Mouse (Mus musculus) CD4-positive helper T cell, adult 2 months (primary cell): ENCODE measurements around the gene Tub.

Experiments used
- DNase-seq: peaks from one replicate; pipeline ENCODE4 v3.0.0-alpha.2; 2012; ENCODE audit warnings: low read depth, missing footprints, low spot score

Gene Tub

DNA sequence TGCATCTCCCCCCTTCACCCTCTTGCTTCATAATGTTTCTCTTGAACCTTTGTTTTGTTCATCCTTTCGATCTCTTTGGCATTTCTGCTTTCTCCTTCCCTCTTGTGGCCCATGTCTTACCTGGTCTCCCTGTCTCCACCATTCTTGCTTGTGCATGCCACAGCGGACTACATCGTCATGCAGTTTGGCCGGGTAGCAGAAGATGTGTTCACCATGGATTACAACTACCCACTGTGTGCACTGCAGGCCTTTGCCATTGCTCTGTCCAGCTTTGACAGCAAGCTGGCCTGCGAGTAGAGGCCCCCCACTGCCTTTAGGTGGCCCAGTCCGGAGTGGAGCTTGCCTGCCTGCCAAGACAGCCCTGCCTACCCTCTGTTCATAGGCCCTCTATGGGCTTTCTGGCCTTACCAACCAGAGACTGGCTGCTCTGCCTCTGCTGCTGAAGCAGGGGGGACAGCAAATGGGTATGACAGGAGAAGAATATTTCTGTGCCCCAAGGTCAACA, 79.9 kb downstream of the Tub start:
- no peak for DNase-seq

DNA sequence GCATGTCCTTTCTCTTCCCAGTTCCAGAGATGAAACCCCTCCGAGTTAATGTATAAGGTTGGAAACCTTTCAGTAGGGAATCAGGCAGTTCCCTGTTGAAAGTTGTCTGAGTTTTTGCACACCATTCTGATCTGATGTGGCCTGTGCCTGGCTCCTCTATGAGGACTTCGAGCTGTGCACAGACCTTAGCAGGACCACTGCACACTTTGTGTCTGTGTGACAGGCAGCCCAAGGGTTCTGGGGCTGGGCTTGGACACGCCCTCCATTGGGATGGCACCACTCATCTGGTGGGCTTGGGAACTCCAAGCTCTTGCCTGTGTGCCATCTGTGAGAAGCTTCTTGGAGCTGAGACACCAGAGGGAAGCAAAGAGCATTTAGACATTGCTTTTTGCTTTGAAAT, 81.2 kb downstream of the Tub start:
- no peak for DNase-seq

DNA sequence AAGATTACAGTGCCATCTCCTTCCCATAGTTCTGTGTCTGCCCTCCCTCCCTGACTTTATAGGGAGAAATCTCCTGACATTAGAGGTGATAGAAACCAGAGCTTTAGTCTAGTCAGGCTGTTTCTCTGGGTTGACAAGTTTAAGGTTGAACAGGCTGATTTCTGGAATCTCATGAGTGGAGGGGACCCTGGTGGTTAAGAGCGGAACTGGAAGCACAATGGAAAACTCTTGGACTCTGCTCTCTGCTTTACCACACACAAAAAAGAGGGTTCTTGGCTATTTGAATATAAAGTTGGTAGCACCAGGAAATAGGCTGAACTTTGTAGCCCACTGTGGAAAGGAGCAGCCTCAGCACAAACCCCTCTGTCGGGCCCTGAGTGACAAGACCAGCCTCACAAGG, 81.9 kb downstream of the Tub start:
- no peak for DNase-seq

DNA sequence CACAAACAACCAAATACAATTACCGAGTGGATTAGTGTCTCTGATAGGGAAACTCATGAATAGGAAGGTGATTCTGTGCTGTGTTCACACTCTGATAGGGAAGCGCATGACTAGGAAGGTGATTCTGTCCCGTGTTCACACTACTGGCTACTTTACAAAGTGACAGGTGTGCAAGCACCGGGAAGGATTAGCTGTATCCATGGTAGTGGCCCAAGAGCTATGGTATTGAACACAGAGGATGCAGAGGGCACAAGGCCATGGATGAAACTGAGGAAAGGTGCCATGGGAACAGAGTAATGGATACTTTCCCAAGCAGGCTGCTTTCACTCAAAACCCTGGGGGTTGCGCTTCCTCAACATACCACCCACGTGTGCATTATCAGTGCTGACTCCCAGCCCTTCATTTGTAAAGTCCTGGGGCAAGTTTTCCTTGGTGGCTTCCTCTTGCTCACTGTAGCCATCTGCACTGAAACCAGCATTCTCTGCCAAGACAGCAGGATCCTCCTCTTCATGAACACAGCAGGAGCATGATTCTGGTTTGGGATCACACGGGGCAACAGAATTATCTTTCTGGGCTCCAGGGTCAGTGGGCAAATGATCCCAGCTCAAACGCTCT, 88.1 kb downstream of the Tub start:
- no peak for DNase-seq

DNA sequence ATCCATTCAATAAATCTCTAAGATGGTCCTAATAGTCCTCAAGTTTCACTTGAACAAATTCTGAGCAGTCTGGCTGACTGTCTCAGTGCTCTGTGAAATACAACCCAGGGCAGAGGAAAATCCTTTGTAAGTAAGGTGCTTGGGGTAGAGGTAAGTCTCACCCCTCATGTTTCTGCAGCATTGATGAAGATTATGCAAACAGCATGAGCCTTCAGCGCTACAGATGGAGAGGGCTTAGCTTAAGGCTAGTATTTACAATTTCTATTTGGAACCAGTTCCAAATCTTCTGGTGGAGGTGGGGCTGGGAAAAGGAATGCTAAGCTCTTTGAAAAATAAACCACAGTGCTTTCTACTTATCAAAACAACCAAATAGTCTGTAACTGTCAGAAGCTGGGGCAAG, 88.8 kb downstream of the Tub start:
- DNase-seq: no peak

DNA sequence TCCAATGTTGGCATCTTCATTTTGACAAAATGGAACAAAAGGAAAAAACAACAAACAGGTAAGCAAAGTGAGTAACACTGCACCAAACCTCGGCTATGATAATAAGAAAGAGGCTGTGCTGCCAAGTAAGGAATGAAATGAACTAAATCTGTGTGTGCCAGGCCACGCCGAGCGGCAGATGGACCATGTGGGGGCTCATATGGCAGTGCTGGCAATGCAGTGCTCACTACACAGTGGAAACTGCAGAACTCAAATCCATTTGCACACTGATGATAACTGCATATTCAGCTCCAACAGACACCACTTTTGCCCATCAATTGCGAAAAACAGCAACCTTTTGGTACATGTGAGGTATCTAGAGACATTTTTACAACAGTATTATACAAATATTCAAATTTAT, 89.3 kb downstream of the Tub start:
- no peak for DNase-seq

DNA sequence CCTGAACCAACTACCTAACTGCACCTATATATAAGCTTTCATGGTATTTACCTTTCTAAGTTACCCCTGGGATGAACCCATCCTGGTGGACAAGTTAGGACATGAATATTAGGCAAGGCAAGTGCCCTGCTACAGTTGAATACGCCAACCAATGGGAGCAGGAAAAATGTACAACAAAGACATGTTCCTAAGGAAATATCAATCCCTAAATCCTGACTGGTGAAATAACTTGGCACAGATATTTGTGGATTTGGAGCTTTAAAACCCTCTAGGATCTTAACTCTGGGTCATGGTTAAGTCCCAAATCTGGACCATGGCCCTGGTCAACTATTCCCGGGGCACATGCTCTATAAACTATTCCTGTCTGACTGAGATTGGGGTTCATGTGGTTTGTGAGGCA, 95.7 kb downstream of the Tub start:
- no peak for DNase-seq

DNA sequence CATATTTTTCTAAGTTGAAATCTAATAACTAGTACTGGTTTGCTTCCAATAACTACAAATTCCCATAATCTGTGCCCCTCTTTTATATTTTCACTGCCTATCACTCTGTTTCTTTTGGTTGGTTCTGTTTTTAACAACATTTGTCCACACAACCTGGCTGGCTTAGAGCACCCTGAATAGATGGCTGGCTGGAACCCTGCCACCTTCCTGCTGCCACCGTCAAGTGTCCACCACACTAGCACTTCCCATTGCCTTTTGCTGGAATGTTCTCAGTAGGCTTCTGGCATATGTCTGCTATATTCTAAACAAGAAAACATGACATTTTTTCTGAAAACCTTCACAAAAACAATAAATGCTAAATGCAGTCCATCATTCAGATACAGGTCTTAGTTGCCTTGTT, 100.7 kb downstream of the Tub start:
- DNase-seq: no peak

DNA sequence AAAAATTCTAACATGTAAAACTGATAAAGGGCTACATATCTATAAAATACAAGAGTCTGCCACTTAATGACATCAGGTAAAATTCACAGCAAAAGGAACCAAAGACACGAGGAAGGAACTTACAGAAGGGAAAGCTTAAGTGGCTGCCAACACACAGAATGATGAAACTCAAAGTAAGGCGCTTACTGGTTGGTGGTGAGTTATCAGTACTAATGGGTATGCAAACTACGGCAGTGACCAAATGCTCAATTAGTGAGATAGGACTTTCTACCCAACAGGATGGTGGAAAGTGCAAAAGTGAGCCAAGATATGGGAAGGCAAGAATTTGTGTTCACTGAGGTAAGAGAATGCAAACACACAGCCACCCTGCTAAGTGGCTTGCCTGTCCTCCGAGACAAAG, 109.4 kb downstream of the Tub start:
- DNase-seq: no peak

DNA sequence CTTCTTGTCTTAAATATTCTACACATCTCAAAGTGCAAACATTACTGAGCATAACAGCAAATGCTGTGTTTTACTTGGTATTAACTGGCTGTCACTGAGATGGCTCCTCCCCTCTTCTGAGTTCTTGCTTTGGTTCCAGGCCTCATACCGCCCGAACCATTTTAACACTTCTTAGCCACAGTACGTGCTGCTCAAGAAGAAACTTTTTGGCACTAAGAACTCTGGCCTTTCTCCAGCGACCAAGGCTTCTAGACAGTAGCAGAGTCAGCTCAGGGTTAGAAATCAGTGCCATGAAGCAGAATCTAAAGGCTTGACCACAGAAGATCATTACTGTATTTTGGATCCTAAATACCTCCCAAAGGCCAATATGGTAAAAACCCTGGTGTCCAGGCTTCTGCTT, 119.5 kb downstream of the Tub start:
- DNase-seq: no peak

DNA sequence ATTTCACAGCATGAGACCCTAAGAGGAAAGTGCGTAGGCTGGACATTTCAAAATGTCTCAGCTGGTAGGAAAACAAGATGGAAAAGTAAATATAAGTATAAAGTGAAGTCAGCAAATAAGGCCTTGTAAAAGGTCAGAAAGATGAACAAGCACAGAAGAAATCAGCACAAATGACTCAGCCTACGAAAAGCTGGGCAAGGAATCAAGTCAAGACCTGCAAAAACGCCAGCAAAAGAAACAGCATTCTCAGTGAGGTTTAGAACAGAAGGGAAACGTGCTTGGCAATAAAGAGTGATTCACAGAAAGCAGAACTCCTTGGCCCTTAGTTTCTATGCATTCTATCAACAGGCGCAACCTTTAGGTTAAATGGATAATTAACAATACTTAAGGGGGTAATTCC, 122.2 kb downstream of the Tub start:
- no peak for DNase-seq

DNA sequence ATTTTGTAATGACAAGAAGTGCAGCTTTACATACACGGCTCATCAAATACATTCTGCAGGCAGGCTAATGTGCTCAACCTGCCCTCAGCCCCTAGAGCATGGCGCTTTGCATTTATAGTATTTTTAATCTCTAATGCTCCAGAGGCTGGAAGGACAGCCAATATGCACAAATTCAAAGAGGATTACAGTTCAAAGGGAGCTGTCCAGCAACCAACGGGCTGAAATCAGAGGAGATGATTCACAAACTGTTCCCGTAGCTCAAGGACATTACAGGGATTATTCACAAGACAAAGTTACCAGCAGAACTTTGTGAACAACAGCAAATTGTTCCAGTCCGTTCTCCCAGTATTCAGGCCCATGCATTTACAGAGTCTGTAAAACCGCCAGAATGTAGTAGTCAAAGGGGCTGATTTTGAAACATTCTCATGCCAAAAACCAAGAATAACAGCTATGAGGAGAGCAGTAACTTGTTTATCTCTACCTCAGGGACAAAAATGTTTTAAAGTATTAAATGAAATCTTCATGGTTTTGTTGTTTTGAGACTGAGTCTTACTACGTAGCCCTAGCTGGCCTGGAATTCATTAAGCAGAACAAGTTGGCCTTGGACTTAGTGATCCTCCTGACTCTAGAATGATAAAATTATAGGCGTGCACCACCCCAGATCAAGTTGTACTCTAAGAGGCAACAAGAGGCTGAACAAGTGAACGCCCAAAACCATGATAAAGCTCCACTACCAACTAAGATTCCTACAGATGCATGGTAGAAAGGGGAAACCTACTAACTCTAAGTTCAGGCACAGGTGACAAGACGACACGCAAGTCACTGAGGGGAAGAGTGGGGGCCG, 132.4 kb downstream of the Tub start:
- no peak for DNase-seq

DNA sequence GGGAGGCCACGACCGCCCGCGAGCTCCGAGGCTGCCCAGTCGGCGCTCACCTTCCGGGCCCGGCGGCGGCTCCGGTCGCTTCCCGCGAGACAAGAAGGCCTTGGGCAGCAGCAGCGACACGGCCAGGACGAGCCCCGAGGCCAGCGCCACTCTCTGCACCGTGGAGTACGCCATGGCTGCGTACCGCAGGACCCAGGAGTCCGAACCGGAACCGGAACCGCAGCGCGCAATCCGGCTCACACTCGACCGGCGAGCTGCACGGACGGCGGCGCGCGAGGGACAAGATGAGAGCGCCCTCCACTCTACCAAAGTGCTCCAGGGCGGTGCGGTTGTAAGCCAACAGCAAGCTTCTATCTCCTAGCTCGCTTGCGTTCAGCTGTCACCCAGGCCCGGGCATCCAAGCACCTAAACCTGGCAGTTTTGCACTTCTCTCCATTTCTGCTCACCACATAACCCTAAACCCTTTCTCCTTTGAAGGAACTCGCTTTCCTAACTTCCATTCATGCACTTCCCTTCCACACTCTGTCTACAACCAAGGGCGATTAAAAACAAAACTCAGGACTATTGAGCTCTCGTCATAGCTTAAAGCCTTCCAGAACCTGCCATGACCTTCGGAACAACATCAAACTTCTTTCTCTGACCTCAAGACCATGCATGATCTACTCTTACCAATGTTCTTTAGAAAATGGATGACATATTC, 133.1 kb downstream of the Tub start, which contains the start of gene Ric3:
TSS of gene Ric3 (minus strand) at position 219 of the 700 bp plus-strand sequence.
- DNase-seq: no peak

DNA sequence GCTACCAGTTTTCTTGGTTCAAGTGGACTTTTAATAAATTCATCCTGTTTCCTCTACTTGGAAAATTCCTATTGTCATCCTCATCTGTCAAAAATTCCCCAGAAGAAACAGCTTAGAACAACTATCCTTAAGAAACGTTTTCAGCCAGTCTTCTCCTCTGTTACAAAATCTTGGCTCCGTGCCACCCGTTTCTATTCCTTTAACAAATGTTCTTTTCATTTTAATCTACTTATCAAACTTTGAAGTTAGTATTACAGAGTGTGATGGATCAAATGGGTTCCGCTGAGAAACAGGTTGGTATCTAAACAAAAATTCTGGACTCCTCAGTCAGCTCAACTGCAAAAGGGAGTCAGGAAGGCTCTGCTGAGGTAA, 133.7 kb downstream of the Tub start:
- no peak for DNase-seq
